Mouse (Mus musculus): ENCODE results near the gene Fam189a1. TPM values are rescaled to one million over a fixed set of nuclear protein-coding genes. Genes with fewer than 3 reads are reported as not detected.

Fam189a1 gene
- total and polyA plus RNA-seq, 3 experiments, result not detected

DNA sequence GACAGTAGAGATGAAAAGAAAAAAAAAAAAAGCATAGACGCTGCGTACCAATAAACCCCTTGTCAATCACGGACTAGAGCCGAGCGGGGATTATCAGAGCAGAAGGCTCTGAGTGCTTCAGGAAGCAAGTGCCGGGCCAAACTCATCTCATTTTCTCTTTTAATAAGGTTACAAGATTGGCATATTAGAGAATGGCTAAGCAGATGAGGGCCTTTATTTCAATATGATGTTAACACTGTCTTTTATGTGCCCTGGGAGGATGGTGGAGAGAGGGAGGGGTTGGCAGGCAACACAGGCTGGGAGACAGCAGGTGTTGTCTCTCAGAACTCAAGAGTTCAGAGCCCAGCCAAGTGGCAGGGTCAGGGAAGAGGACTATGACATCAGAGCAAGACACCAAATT is 99.5 kb downstream of the Fam189a1 start:
- TF ChIP-seq SMC3 (IDR thresholded peaks at IDR 0.05; ENCODE audit: low read depth, low read length) (no peak), ZC3H11A (IDR thresholded peaks at IDR 0.05; ENCODE audit: low read depth, low read length) (no peak), ETS1 (IDR thresholded peaks at IDR 0.05; ENCODE audit: low read depth, low read length) (no peak), POLR2A (IDR thresholded peaks at IDR 0.05; ENCODE audit: control insufficient read depth in 1 of 2, insufficient read depth in 1 of 2, low read depth in 1 of 2, low read length in 2 of 2, poor library complexity in 1 of 2) (no peak), TAL1 (IDR thresholded peaks at IDR 0.05; ENCODE audit: low read length) (no peak), CHD2 (IDR thresholded peaks at IDR 0.05; ENCODE audit: low read length) (no peak), EP300 (IDR thresholded peaks at IDR 0.05; ENCODE audit: low read depth in 1 of 2, low read length in 2 of 2) (no peak), MYC (IDR thresholded peaks at IDR 0.05; ENCODE audit: low read depth, low read length) (no peak), ZKSCAN1 (IDR thresholded peaks at IDR 0.05; ENCODE audit: low read depth, low read length) (no peak), RAD21 (IDR thresholded peaks at IDR 0.05; ENCODE audit: low read depth, low read length) (no peak), NRF1 (IDR thresholded peaks at IDR 0.05; ENCODE audit: insufficient read depth, low read depth, low read length, poor library complexity, severe bottlenecking) (no peak), RCOR1 (IDR thresholded peaks at IDR 0.05; ENCODE audit: low read depth, low read length) (no peak), CHD1 (IDR thresholded peaks at IDR 0.05; ENCODE audit: low read depth, low read length) (no peak), ZNF384 (IDR thresholded peaks at IDR 0.05; ENCODE audit: low read depth, low read length) (no peak), MYB (IDR thresholded peaks at IDR 0.05; ENCODE audit: low read depth, low read length) (no peak), JUND (IDR thresholded peaks at IDR 0.05; ENCODE audit: low read depth, low read length) (no peak), USF2 (IDR thresholded peaks at IDR 0.05; ENCODE audit: borderline replicate concordance in 1 of 2, insufficient read depth in 1 of 2, low read depth in 1 of 2, low read length in 2 of 2) (no peak), TBP (IDR thresholded peaks at IDR 0.05; ENCODE audit: low read depth, low read length) (no peak), BHLHE40 (IDR thresholded peaks at IDR 0.05; ENCODE audit: borderline replicate concordance, low read depth, low read length) (no peak), MXI1 (IDR thresholded peaks at IDR 0.05; ENCODE audit: low read depth, low read length) (no peak)
- no peaks in the 10 kb centered on the region for H3K4me1 ChIP-seq (ENCODE audit: control insufficient read depth in 1 of 2, insufficient read depth in 2 of 2, low read length in 2 of 2)
- no peaks in the 10 kb centered on the region for H3K36me3 ChIP-seq (ENCODE audit: control insufficient read depth in 1 of 2, insufficient read depth in 2 of 2, low read length in 2 of 2)
- no peaks in the 10 kb centered on the region for H3K9me3 ChIP-seq (replicated peaks; ENCODE audit: insufficient read depth, low read length)
- no peaks in the 10 kb centered on the region for H3K27me3 ChIP-seq (ENCODE audit: control insufficient read depth in 1 of 2, insufficient read depth in 2 of 2, low read length in 2 of 2)
- H3K4me3 ChIP-seq (ENCODE audit: control insufficient read depth in 1 of 2, insufficient read depth in 1 of 2, low read depth in 2 of 2, low read length in 2 of 2), result no peak overlapping the region
- H3K9ac ChIP-seq (ENCODE audit: control insufficient read depth, low read depth, low read length, poor library complexity, severe bottlenecking), result no peak overlapping the region
- no peaks in the 10 kb centered on the region for H3K79me2 ChIP-seq (ENCODE audit: control insufficient read depth, insufficient read depth, low read length, poor library complexity)
- H3K27ac ChIP-seq (ENCODE audit: control insufficient read depth, low read depth, low read length), result no peak overlapping the region
- DNase-seq (ENCODE audit: low read depth, low spot score), result no peak

DNA sequence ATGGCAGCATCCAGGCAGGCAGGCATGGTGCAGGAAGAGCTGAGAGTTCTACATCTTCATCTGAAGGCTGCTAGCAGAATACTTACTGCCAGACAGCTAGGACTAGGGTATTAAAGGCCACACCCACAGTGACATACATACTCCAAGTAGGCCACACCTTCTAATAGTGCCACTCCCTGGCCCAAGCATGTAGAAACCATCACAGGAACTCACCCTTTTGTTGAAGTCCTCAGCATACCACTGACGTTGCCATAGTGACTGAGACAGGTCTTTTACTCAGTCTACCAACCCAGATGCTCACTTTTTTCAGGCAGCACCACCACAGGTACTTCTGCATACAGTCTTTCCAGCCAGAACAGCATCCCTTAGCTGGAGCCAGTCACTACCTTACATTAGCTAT is 104.4 kb downstream of the Fam189a1 start:
- no peak for DNase-seq (ENCODE audit: low read depth, low spot score)
- Histone ChIP-seq H3K36me3 (ENCODE audit: control insufficient read depth in 1 of 2, insufficient read depth in 2 of 2, low read length in 2 of 2) (no peaks in the 10 kb centered on the region), H3K4me1 (ENCODE audit: control insufficient read depth in 1 of 2, insufficient read depth in 2 of 2, low read length in 2 of 2) (no peaks in the 10 kb centered on the region), H3K79me2 (ENCODE audit: control insufficient read depth, insufficient read depth, low read length, poor library complexity) (no peaks in the 10 kb centered on the region), H3K9me3 (replicated peaks; ENCODE audit: insufficient read depth, low read length) (no peaks in the 10 kb centered on the region), H3K27me3 (ENCODE audit: control insufficient read depth in 1 of 2, insufficient read depth in 2 of 2, low read length in 2 of 2) (no peaks in the 10 kb centered on the region), H3K4me3 (ENCODE audit: control insufficient read depth in 1 of 2, insufficient read depth in 1 of 2, low read depth in 2 of 2, low read length in 2 of 2) (no peak overlapping the region), H3K9ac (ENCODE audit: control insufficient read depth, low read depth, low read length, poor library complexity, severe bottlenecking) (no peak overlapping the region), H3K27ac (ENCODE audit: control insufficient read depth, low read depth, low read length) (no peak overlapping the region)
- no peak for TF ChIP-seq JUND (IDR thresholded peaks at IDR 0.05; ENCODE audit: low read depth, low read length)
- no peak for TF ChIP-seq USF1 (IDR thresholded peaks at IDR 0.05; ENCODE audit: low read depth, low read length)
- no peak for TF ChIP-seq POLR2A (IDR thresholded peaks at IDR 0.05; ENCODE audit: control insufficient read depth in 1 of 2, insufficient read depth in 1 of 2, low read depth in 1 of 2, low read length in 2 of 2, poor library complexity in 1 of 2)
- TF ChIP-seq USF2 (IDR thresholded peaks at IDR 0.05; ENCODE audit: borderline replicate concordance in 1 of 2, insufficient read depth in 1 of 2, low read depth in 1 of 2, low read length in 2 of 2), result no peak
- TF ChIP-seq ETS1 (IDR thresholded peaks at IDR 0.05; ENCODE audit: low read depth, low read length), result no peak
- TF ChIP-seq SIN3A (IDR thresholded peaks at IDR 0.05; ENCODE audit: low read length), result no peak
- no peak for TF ChIP-seq HCFC1 (IDR thresholded peaks at IDR 0.05; ENCODE audit: low read depth, low read length)
- no peak for TF ChIP-seq RAD21 (IDR thresholded peaks at IDR 0.05; ENCODE audit: low read depth, low read length)
- TF ChIP-seq EP300 (IDR thresholded peaks at IDR 0.05; ENCODE audit: low read depth in 1 of 2, low read length in 2 of 2), result no peak
- TF ChIP-seq POLR2AphosphoS5 (IDR thresholded peaks at IDR 0.05; ENCODE audit: borderline replicate concordance, low read depth, low read length), result no peak
